19 mouse cellular contexts compared by ENCODE assay signal in the genomic region with DNA sequence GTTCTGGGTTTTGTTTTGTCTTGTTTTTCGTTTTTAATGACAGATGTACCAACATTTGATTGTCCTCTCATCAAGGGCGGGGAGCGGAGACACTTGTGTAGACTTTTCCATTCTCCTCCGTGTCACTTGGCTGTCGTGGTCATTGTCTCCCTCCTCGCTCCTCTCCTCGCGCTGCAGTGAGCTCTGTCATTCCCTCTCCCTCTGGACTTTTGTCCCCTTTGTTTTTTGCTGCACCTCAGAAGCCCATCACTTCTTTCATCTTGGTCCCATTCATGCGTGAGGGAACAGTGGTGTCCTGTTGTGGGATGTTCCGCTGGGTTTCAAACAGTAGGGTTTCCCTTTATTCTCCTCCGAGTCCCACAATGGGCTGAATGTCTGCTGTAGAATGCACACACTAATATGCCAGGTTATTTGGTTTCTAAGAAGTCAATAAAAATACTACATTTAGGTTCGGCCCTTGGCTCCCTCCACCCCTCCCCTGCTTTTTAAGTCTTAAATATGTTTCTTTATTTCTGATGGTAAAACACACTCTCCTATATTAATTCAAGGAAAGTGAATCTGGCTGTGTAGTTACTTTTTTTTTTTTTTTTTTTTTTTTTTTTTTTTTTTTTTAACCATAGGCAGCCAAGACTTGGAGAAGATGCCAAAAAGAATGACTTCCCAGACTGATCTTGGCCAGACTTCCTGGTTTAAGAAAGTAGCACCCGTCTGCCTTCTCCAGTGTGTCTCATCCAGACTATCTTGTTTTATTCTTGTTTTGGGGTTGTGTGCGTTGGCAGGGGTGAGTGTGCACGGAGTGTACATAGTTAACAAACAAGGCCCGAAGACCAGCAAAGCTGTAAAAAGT.
DNase-seq lines count a peak whose midpoint lies in the region; ATAC-seq and TF ChIP-seq lines count a peak whose summit lies in the region.
"Had no signal": no experiment of that assay in that cellular context is flagged by ENCODE, and none has a peak within 500 bp of the region (broad histone marks: within the 10 kb centered on the region; RNA-seq: fewer than 3 reads in every experiment).

No protein-coding gene starts in this region.

- no peak for TF ChIP-seq CTCF in E14TG2a.4 (conservative IDR thresholded peaks at IDR 0.05; ENCODE audit: low read length)
- no peak for TF ChIP-seq CTCF in hindbrain, postnatal 0 days (IDR thresholded peaks at IDR 0.05; ENCODE audit: low read depth)

- peaks cover 67% of the 10 kb centered on the region for H3K4me1 ChIP-seq in E14TG2a.4 (replicated peaks; ENCODE audit: low read depth, low read length)
- H3K4me1 ChIP-seq in forebrain, embryonic 15.5 days = peaks cover 11% of the 10 kb centered on the region
- H3K4me1 ChIP-seq in hindbrain, postnatal 0 days (ENCODE audit: insufficient read depth, low read length) = no peaks in the 10 kb centered on the region
- H3K4me1 ChIP-seq: liver, embryonic 13.5 days; stomach, embryonic 15.5 days had no signal

- 0 out of 2 replicates have a peak, but pooled peaks have one; percentile 51 for ATAC-seq in forebrain, embryonic 15.5 days (replicated peaks)
- peak; percentile 57 for ATAC-seq in hindbrain, postnatal 0 days
- ATAC-seq: intestine, postnatal 0 days; lung, postnatal 0 days had no signal

- intact Hi-C loops in left cerebral cortex, postnatal 10 days (cut with DNase I) = no loop called here

- no peak overlapping the region for H3K9ac ChIP-seq in forebrain, embryonic 15.5 days (replicated peaks)
- H3K9ac ChIP-seq in hindbrain, postnatal 0 days (replicated peaks; ENCODE audit: low read length) = no peak overlapping the region
- H3K9ac ChIP-seq: liver, embryonic 13.5 days; neural tube, embryonic 13.5 days; stomach, embryonic 15.5 days had no signal

- peak overlapping the region; percentile 35; the same call in 1 of the 2 replicates for H3K4me3 ChIP-seq in E14TG2a.4 (replicated peaks; ENCODE audit: low read length)
- no peak overlapping the region for H3K4me3 ChIP-seq in forebrain, embryonic 15.5 days
- H3K4me3 ChIP-seq in hindbrain, postnatal 0 days (ENCODE audit: low read length) = no peak overlapping the region
- H3K4me3 ChIP-seq: liver, embryonic 13.5 days; neural tube, embryonic 13.5 days; stomach, embryonic 15.5 days had no signal

- no peak overlapping the region for H3K4me2 ChIP-seq in forebrain, embryonic 15.5 days (replicated peaks)
- peak overlapping the region; percentile 43 for H3K4me2 ChIP-seq in hindbrain, postnatal 0 days (ENCODE audit: low read depth, low read length)
- H3K4me2 ChIP-seq: liver, embryonic 13.5 days; stomach, embryonic 15.5 days had no signal

- DNase-seq in adipocyte (ENCODE audit: low spot score) = peak; percentile 47
- DNase-seq in hindbrain, postnatal 0 days (ENCODE audit: low spot score) = peak; percentile 29
- DNase-seq in left cerebral cortex, postnatal 10 days (ENCODE audit: extremely low spot score in 1 of 2, low spot score in 2 of 2) = no peak
- no peak for DNase-seq in kidney, adult 11 months
- DNase-seq in adrenal gland, adult 18-20 months (ENCODE audit: low spot score in 2 of 2) = no peak
- no peak for DNase-seq in lung, adult 18-20 months
- DNase-seq: cerebellum, postnatal 25 days; gastrocnemius, postnatal 14 days; kidney, postnatal 25 days; left cerebral cortex, postnatal 4 days; liver, embryonic 13.5 days; spleen, adult 18-20 months had no signal

- WGBS in forebrain, embryonic 15.5 days = 21% methylated on average over 16 of the region's 16 CpGs
- WGBS in hindbrain, postnatal 0 days = 19% methylated on average over 16 of the region's 16 CpGs

- no peak overlapping the region for H3K27ac ChIP-seq in forebrain, embryonic 15.5 days (replicated peaks)
- peak overlapping the region; percentile 67; the same call in 1 of the 2 replicates for H3K27ac ChIP-seq in hindbrain, postnatal 0 days
- H3K27ac ChIP-seq: liver, embryonic 13.5 days; neural tube, embryonic 13.5 days; stomach, embryonic 15.5 days had no signal

- no peaks in the 10 kb centered on the region for H3K36me3 ChIP-seq in E14TG2a.4 (ENCODE audit: insufficient read depth, low read length)
- H3K36me3 ChIP-seq in forebrain, embryonic 15.5 days = no peaks in the 10 kb centered on the region
- H3K36me3 ChIP-seq in hindbrain, postnatal 0 days (ENCODE audit: insufficient read depth, low read length) = no peaks in the 10 kb centered on the region
- H3K36me3 ChIP-seq: liver, embryonic 13.5 days; neural tube, embryonic 13.5 days; stomach, embryonic 15.5 days had no signal

- H3K9me3 ChIP-seq in E14TG2a.4 (ENCODE audit: low read length) = no peaks in the 10 kb centered on the region
- no peaks in the 10 kb centered on the region for H3K9me3 ChIP-seq in forebrain, embryonic 15.5 days
- no peaks in the 10 kb centered on the region for H3K9me3 ChIP-seq in hindbrain, postnatal 0 days (ENCODE audit: low read length)
- H3K9me3 ChIP-seq: G1E; liver, embryonic 13.5 days; neural tube, embryonic 13.5 days; stomach, embryonic 15.5 days had no signal

- peaks cover 14% of the 10 kb centered on the region; the same call in 1 of the 2 replicates for H3K27me3 ChIP-seq in E14TG2a.4 (ENCODE audit: insufficient read depth, low read length)
- peaks cover 21% of the 10 kb centered on the region; the same call in 1 of the 2 replicates for H3K27me3 ChIP-seq in forebrain, embryonic 15.5 days
- peaks cover 3% of the 10 kb centered on the region; the same call in 1 of the 2 replicates for H3K27me3 ChIP-seq in hindbrain, postnatal 0 days (ENCODE audit: insufficient read depth, low read length)
- H3K27me3 ChIP-seq: liver, embryonic 13.5 days had no signal

Comparison
In these comparisons a context has a peak if more than half of its experiments do, and no peak if none do; other contexts are left out.
1. DNase-seq: peak in adipocyte (single experiment) and hindbrain, postnatal 0 days (single experiment); none in left cerebral cortex, postnatal 10 days (0 of 2), kidney, adult 11 months (single experiment), adrenal gland, adult 18-20 months (0 of 2) and lung, adult 18-20 months (0 of 2).